Mouse (Mus musculus): Measurements from ENCODE around the gene Tceal7. TPM values are rescaled to one million over a fixed set of nuclear protein-coding genes. Genes with fewer than 3 reads are reported as not detected.
"Not testable (repeated sequence)": the region's sequence is repeated elsewhere in the genome, so short reads cannot be mapped to it uniquely, and the experiment has no call there.

The Tceal7 gene
- polyA plus RNA-seq (2015; fragmentation: Nextera tagmentation; extraction: Ambion mirVana), result 99.1 and 272 TPM in 2 replicates

- ATAC-seq (ENCODE audit: insufficient number of reproducible peaks, low FRiP score, low TSS enrichment, low read depth), result 0 out of 2 replicates have a peak, but pooled peaks have one; percentile 40
- peak within 1 kb of the TSS; percentile 34 for H3K4me3 ChIP-seq
- H3K4me1 ChIP-seq, H3K36me3 ChIP-seq, H3K27me3 ChIP-seq, H3K27ac ChIP-seq, H3K9ac ChIP-seq, H3K9me3 ChIP-seq: not testable (repeated sequence)
- H3K4me2 ChIP-seq, result peak within 1 kb of the TSS; percentile 42
- 30% methylated on average over 10 of the region's 67 CpGs for WGBS
Observed at GRCm38 (mm10) chrX:136214729-136215677, at the start of gene Tceal7, which contains the start of gene Bex1. Gene Tceal7, plus strand, starts transcription at chrX:136214779. Gene Bex1, minus strand, starts transcription at chrX:136215513.

- Histone ChIP-seq H3K4me1 (0 out of 2 replicates have a peak, but pooled peaks cover 2% of the 10 kb centered on the region), H3K9ac (no peak overlapping the region), H3K27ac (0 out of 2 replicates have a peak overlapping the region, but pooled peaks have one; percentile 17), H3K36me3 (no peaks in the 10 kb centered on the region), H3K4me2 (peak overlapping the region; percentile 41), H3K9me3 (no peaks in the 10 kb centered on the region), H3K4me3 (peak overlapping the region; percentile 52), H3K27me3 (0 out of 2 replicates have a peak, but pooled peaks cover 4% of the 10 kb centered on the region)
- ATAC-seq (ENCODE audit: insufficient number of reproducible peaks, low FRiP score, low TSS enrichment, low read depth), result no peak
- 65% methylated on average over 10 of the region's 10 CpGs for WGBS
Observed at GRCm38 (mm10) chrX:136170625-136171024, 44.0 kb upstream of the Tceal7 start.

GRCm38 (mm10) chrX:136171189-136172117 lies 43.1 kb upstream of the Tceal7 start:
- Histone ChIP-seq H3K9ac (peak overlapping the region; percentile 57), H3K27me3 (0 out of 2 replicates have a peak, but pooled peaks cover under 1% of the 10 kb centered on the region), H3K4me1 (0 out of 2 replicates have a peak, but pooled peaks cover 2% of the 10 kb centered on the region), H3K4me2 (peak overlapping the region; percentile 41), H3K36me3 (no peaks in the 10 kb centered on the region), H3K4me3 (peak overlapping the region; percentile 52), H3K9me3 (no peaks in the 10 kb centered on the region), H3K27ac (peak overlapping the region; percentile 89)
- 0 out of 2 replicates have a peak, but pooled peaks have one; percentile 5 for ATAC-seq (ENCODE audit: insufficient number of reproducible peaks, low FRiP score, low TSS enrichment, low read depth)
- WGBS, result 19% methylated on average over 24 of the region's 24 CpGs

- peak within 1 kb of the TSS; percentile 52 for H3K4me3 ChIP-seq
- 0 out of 2 replicates have a peak, but pooled peaks cover 2% of the 10 kb centered on the region for H3K4me1 ChIP-seq
- peak; percentile 98 for ATAC-seq (ENCODE audit: insufficient number of reproducible peaks, low FRiP score, low TSS enrichment, low read depth)
- peak within 1 kb of the TSS; percentile 89 for H3K27ac ChIP-seq
- H3K9me3 ChIP-seq, result no peaks in the 10 kb centered on the region
- H3K4me2 ChIP-seq, result peak within 1 kb of the TSS; percentile 41
- H3K27me3 ChIP-seq, result no peaks in the 10 kb centered on the region
- WGBS, result 25% methylated on average over 10 of the region's 10 CpGs
- H3K9ac ChIP-seq, result peak within 1 kb of the TSS; percentile 57
- H3K36me3 ChIP-seq, result no peaks in the 10 kb centered on the region
Observed at GRCm38 (mm10) chrX:136172118-136172551, 42.4 kb upstream of the Tceal7 start, which contains the start of gene Tceal8. Gene Tceal8, minus strand, starts transcription at chrX:136172342.

- Histone ChIP-seq H3K4me1 (0 out of 2 replicates have a peak, but pooled peaks cover 2% of the 10 kb centered on the region), H3K36me3 (no peaks in the 10 kb centered on the region), H3K9me3 (no peaks in the 10 kb centered on the region), H3K4me2 (peak overlapping the region; percentile 32), H3K9ac (no peak overlapping the region), H3K4me3 (peak overlapping the region; percentile 52), H3K27ac (peak overlapping the region; percentile 54; the same call in 1 of the 2 replicates), H3K27me3 (no peaks in the 10 kb centered on the region)
- no peak for ATAC-seq (ENCODE audit: insufficient number of reproducible peaks, low FRiP score, low TSS enrichment, low read depth)
- 31% methylated on average over 10 of the region's 10 CpGs for WGBS
Observed at GRCm38 (mm10) chrX:136172786-136173185, 41.8 kb upstream of the Tceal7 start.

- WGBS, result 32% methylated on average over 11 of the region's 11 CpGs
- Histone ChIP-seq H3K27me3 (peaks cover 6% of the 10 kb centered on the region), H3K4me2 (no peak overlapping the region), H3K4me3 (no peak overlapping the region), H3K4me1 (no peaks in the 10 kb centered on the region), H3K27ac (no peak overlapping the region), H3K36me3 (no peaks in the 10 kb centered on the region), H3K9me3 (no peaks in the 10 kb centered on the region), H3K9ac (no peak overlapping the region)
- ATAC-seq (ENCODE audit: insufficient number of reproducible peaks, low FRiP score, low TSS enrichment, low read depth), result no peak
Observed at GRCm38 (mm10) chrX:136180897-136181553, 33.6 kb upstream of the Tceal7 start.

- Histone ChIP-seq H3K36me3 (no peaks in the 10 kb centered on the region), H3K9me3 (no peaks in the 10 kb centered on the region), H3K9ac (no peak overlapping the region), H3K27ac (no peak overlapping the region), H3K4me3 (no peak overlapping the region), H3K4me2 (no peak overlapping the region), H3K27me3 (peaks cover 6% of the 10 kb centered on the region), H3K4me1 (no peaks in the 10 kb centered on the region)
- no peak for ATAC-seq (ENCODE audit: insufficient number of reproducible peaks, low FRiP score, low TSS enrichment, low read depth)
- WGBS, result 87% methylated on average over 1 of the region's 1 CpGs
Observed at GRCm38 (mm10) chrX:136183107-136183506, 31.5 kb upstream of the Tceal7 start.

GRCm38 (mm10) chrX:136195193-136195944 lies 19.2 kb upstream of the Tceal7 start:
- no peak for ATAC-seq (ENCODE audit: insufficient number of reproducible peaks, low FRiP score, low TSS enrichment, low read depth)

GRCm38 (mm10) chrX:136196873-136197272 lies 17.7 kb upstream of the Tceal7 start:
- 44% methylated on average over 1 of the region's 1 CpGs for WGBS
- H3K27ac ChIP-seq, result no peak overlapping the region

More at GRCm38 (mm10) chrX:136195193-136195944, 19.2 kb upstream of the Tceal7 start:
- Histone ChIP-seq H3K27me3 (no peaks in the 10 kb centered on the region), H3K4me3 (no peak overlapping the region), H3K4me2 (no peak overlapping the region), H3K9ac (no peak overlapping the region), H3K27ac (no peak overlapping the region), H3K9me3 (no peaks in the 10 kb centered on the region), H3K4me1 (no peaks in the 10 kb centered on the region), H3K36me3 (no peaks in the 10 kb centered on the region)
- 79% methylated on average over 16 of the region's 16 CpGs for WGBS

GRCm38 (mm10) chrX:136203257-136203656 lies 11.3 kb upstream of the Tceal7 start:
- Histone ChIP-seq H3K27ac (no peak overlapping the region), H3K36me3 (no peaks in the 10 kb centered on the region), H3K4me3 (peak overlapping the region; percentile 44), H3K9me3 (no peaks in the 10 kb centered on the region), H3K9ac (no peak overlapping the region), H3K4me1 (no peaks in the 10 kb centered on the region), H3K4me2 (peak overlapping the region; percentile 52), H3K27me3 (peaks cover 3% of the 10 kb centered on the region; the same call in 1 of the 2 replicates)
- WGBS, result 22% methylated on average over 7 of the region's 7 CpGs
- ATAC-seq (ENCODE audit: insufficient number of reproducible peaks, low FRiP score, low TSS enrichment, low read depth), result no peak

More at GRCm38 (mm10) chrX:136196873-136197272, 17.7 kb upstream of the Tceal7 start:
- H3K4me2 ChIP-seq, result no peak overlapping the region
- H3K9me3 ChIP-seq, result no peaks in the 10 kb centered on the region
- no peaks in the 10 kb centered on the region for H3K27me3 ChIP-seq
- H3K9ac ChIP-seq, result no peak overlapping the region
- H3K4me3 ChIP-seq, result no peak overlapping the region
- no peak for ATAC-seq (ENCODE audit: insufficient number of reproducible peaks, low FRiP score, low TSS enrichment, low read depth)
- no peaks in the 10 kb centered on the region for H3K4me1 ChIP-seq
- no peaks in the 10 kb centered on the region for H3K36me3 ChIP-seq
